Mouse (Mus musculus): ENCODE results near the gene Gpr89. TPM values are rescaled to one million over a fixed set of nuclear protein-coding genes. Genes with fewer than 3 reads are reported as not detected.
A peak's percentile ranks its signal among the peaks of the same experiment; 100 is the strongest.

The Gpr89 gene
- total and polyA plus RNA-seq, 2 experiments = 18.7 to 26.5 TPM

- 98% methylated on average over 4 of the region's 4 CpGs for WGBS
- TF ChIP-seq CTCF (IDR thresholded peaks at IDR 0.05; ENCODE audit: low read depth, low read length) (no peak), POLR2A (IDR thresholded peaks at IDR 0.05; ENCODE audit: extremely low read depth, insufficient read depth, low read length) (no peak)
- H3K27ac ChIP-seq (replicated peaks; ENCODE audit: insufficient read depth, low read depth, low read length) = no peak overlapping the region
- DNase-seq (ENCODE audit: extremely low read depth, low read depth, low spot score) = no peak
- peaks cover 10% of the 10 kb centered on the region for H3K4me1 ChIP-seq (ENCODE audit: control insufficient read depth, insufficient read depth, low read length)
- H3K4me3 ChIP-seq (ENCODE audit: insufficient read depth, low read depth, low read length) = no peak overlapping the region
- no peaks in the 10 kb centered on the region for H3K79me2 ChIP-seq (ENCODE audit: control insufficient read depth, insufficient read depth, low read length)
- no peaks in the 10 kb centered on the region for H3K27me3 ChIP-seq (ENCODE audit: control insufficient read depth, insufficient read depth, low read length)
- no peaks in the 10 kb centered on the region for H3K36me3 ChIP-seq (ENCODE audit: control insufficient read depth, insufficient read depth, low read length)
- H3K9ac ChIP-seq (ENCODE audit: low read depth, low read length) = no peak overlapping the region
These were observed 83.6 kb downstream of the Gpr89 start for GRCm38 (mm10) chr3:96821581-96821980.

GRCm38 (mm10) chr3:96820116-96820915 lies 84.8 kb downstream of the Gpr89 start:
- no peaks in the 10 kb centered on the region for H3K27me3 ChIP-seq (ENCODE audit: control insufficient read depth, insufficient read depth, low read length)
- no peak overlapping the region for H3K4me3 ChIP-seq (ENCODE audit: insufficient read depth, low read depth, low read length)
- H3K79me2 ChIP-seq (ENCODE audit: control insufficient read depth, insufficient read depth, low read length) = no peaks in the 10 kb centered on the region
- H3K9ac ChIP-seq (ENCODE audit: low read depth, low read length) = no peak overlapping the region
- H3K27ac ChIP-seq (replicated peaks; ENCODE audit: insufficient read depth, low read depth, low read length) = 0 out of 2 replicates have a peak overlapping the region, but pooled peaks have one; percentile 7
- TF ChIP-seq CTCF (IDR thresholded peaks at IDR 0.05; ENCODE audit: low read depth, low read length) (no peak), POLR2A (IDR thresholded peaks at IDR 0.05; ENCODE audit: extremely low read depth, insufficient read depth, low read length) (no peak)
- H3K36me3 ChIP-seq (ENCODE audit: control insufficient read depth, insufficient read depth, low read length) = no peaks in the 10 kb centered on the region
- DNase-seq (ENCODE audit: extremely low read depth, low read depth, low spot score) = peak; percentile 67
- peaks cover 10% of the 10 kb centered on the region for H3K4me1 ChIP-seq (ENCODE audit: control insufficient read depth, insufficient read depth, low read length)
- WGBS = 59% methylated on average over 6 of the region's 6 CpGs

Other genes starting within 250 kb of the Gpr89 start
- gene Ankrd35, start 235.2 kb downstream of the Gpr89 start, total RNA-seq (2014; rRNA removed) = under 0.01 TPM in 1 of 2 replicates, not detected in the other
- gene Ankrd35, start 235.2 kb downstream of the Gpr89 start, polyA plus RNA-seq (2012; rRNA removed) = 0.07 TPM in 1 of 2 replicates, not detected in the other
- 1.7 and 2.6 TPM in 2 replicates for gene Pias3, start 209.0 kb downstream of the Gpr89 start, total RNA-seq (2014; rRNA removed)
- gene Pias3, start 209.0 kb downstream of the Gpr89 start, polyA plus RNA-seq (2012; rRNA removed) = 7.3 and 8.1 TPM in 2 replicates
- gene Nudt17, start 196.8 kb downstream of the Gpr89 start, total RNA-seq (2014; rRNA removed) = 0.20 and 0.28 TPM in 2 replicates
- 0.16 and 0.69 TPM in 2 replicates for gene Nudt17, start 196.8 kb downstream of the Gpr89 start, polyA plus RNA-seq (2012; rRNA removed)
- gene Polr3c, start 177.7 kb downstream of the Gpr89 start, total RNA-seq (2014; rRNA removed) = 6.5 and 10.0 TPM in 2 replicates
- 16.2 and 19.1 TPM in 2 replicates for gene Polr3c, start 177.7 kb downstream of the Gpr89 start, polyA plus RNA-seq (2012; rRNA removed)
- gene Rnf115, start 177.7 kb downstream of the Gpr89 start, total RNA-seq (2014; rRNA removed) = 30.5 and 33.6 TPM in 2 replicates
- 12.7 and 12.9 TPM in 2 replicates for gene Rnf115, start 177.7 kb downstream of the Gpr89 start, polyA plus RNA-seq (2012; rRNA removed)
- 48.5 and 60.4 TPM in 2 replicates for gene Pdzk1, start 76.1 kb downstream of the Gpr89 start, total RNA-seq (2014; rRNA removed)
- 20.1 and 22.7 TPM in 2 replicates for gene Pdzk1, start 76.1 kb downstream of the Gpr89 start, polyA plus RNA-seq (2012; rRNA removed)
- gene Cd160, start 76.0 kb downstream of the Gpr89 start, total RNA-seq (2014; rRNA removed) = 0.37 and 0.67 TPM in 2 replicates
- 0.16 and 0.22 TPM in 2 replicates for gene Cd160, start 76.0 kb downstream of the Gpr89 start, polyA plus RNA-seq (2012; rRNA removed)
- gene Gja5, start 653 bp downstream of the Gpr89 start, total RNA-seq (2014; rRNA removed) = 0.55 and 0.87 TPM in 2 replicates
- 0.51 and 0.82 TPM in 2 replicates for gene Gja5, start 653 bp downstream of the Gpr89 start, polyA plus RNA-seq (2012; rRNA removed)
- not detected in 2 replicates for gene Gja8, start 20.7 kb upstream of the Gpr89 start, total RNA-seq (2014; rRNA removed)
- not detected in 2 replicates for gene Gja8, start 20.7 kb upstream of the Gpr89 start, polyA plus RNA-seq (2012; rRNA removed)